Mouse (Mus musculus) embryonic facial prominence, embryonic 14.5 days (tissue): ENCODE data around the gene Cldnd2. TPM values are rescaled to one million over a fixed set of nuclear protein-coding genes. Genes with fewer than 3 reads are reported as not detected.

Source experiments
- microRNA-seq: library from miRNA; unstranded; fragments of <30 nt; microRNA quantifications from one replicate; pipeline ENCODE4, GENCODE M21; 2016; ENCODE audit warnings: borderline number of aligned reads
- polyA plus RNA-seq: library from polyadenylated mRNA; unstranded; fragments of >200 nt; fragmentation: Nextera tagmentation; extraction: Ambion mirVana; gene quantifications from 2 replicates; pipeline ENCODE4 v1.2.1, GENCODE M21; 2014

Cldnd2 gene
- polyA plus RNA-seq, 1 experiment from 2014 or later = not detected

Small RNA genes lying within 50 kb of the gene (microRNA-seq; reads per million reads assigned to microRNA genes)
- gene Mir7051 = 0.83 reads per million

Other genes starting within 250 kb of the Cldnd2 start
- gene Zfp715, start 127.5 kb upstream of the Cldnd2 start, polyA plus RNA-seq = 14.8 and 17.4 TPM in 2 replicates
- 0.32 and 0.37 TPM in 2 replicates for gene Siglecf, start 89.4 kb upstream of the Cldnd2 start, polyA plus RNA-seq
- gene Siglecg, start 32.6 kb upstream of the Cldnd2 start, polyA plus RNA-seq = 0.17 and 0.66 TPM in 2 replicates
- not detected in 2 replicates for gene Lim2, start 13.1 kb upstream of the Cldnd2 start, polyA plus RNA-seq
- gene Nkg7, start 3.7 kb upstream of the Cldnd2 start, polyA plus RNA-seq = 1.3 and 1.8 TPM in 2 replicates
- gene Etfb, start 3.3 kb downstream of the Cldnd2 start, polyA plus RNA-seq = 298 and 300 TPM in 2 replicates
- gene Gm45233, start 3.3 kb downstream of the Cldnd2 start, polyA plus RNA-seq = 0.25 TPM in 1 of 2 replicates, not detected in the other
- 3.1 and 3.8 TPM in 2 replicates for gene Vsig10l, start 22.4 kb downstream of the Cldnd2 start, polyA plus RNA-seq
- gene Iglon5, start 49.3 kb downstream of the Cldnd2 start, polyA plus RNA-seq = 0.56 and 0.75 TPM in 2 replicates
- gene 4931406B18Rik, start 65.2 kb downstream of the Cldnd2 start, polyA plus RNA-seq = not detected in 2 replicates
- 2.5 and 2.8 TPM in 2 replicates for gene Cd33, start 103.6 kb downstream of the Cldnd2 start, polyA plus RNA-seq
- gene Zfp658, start 121.5 kb downstream of the Cldnd2 start, polyA plus RNA-seq = 2.7 and 3.3 TPM in 2 replicates
- gene Zfp719, start 138.8 kb downstream of the Cldnd2 start, polyA plus RNA-seq = 13.0 and 14.4 TPM in 2 replicates
- gene Zfp819, start 166.4 kb downstream of the Cldnd2 start, polyA plus RNA-seq = 0.39 and 0.47 TPM in 2 replicates
- not detected in 2 replicates for gene Ceacam18, start 193.9 kb downstream of the Cldnd2 start, polyA plus RNA-seq
- gene Siglece, start 219.4 kb downstream of the Cldnd2 start, polyA plus RNA-seq = 0.68 and 0.88 TPM in 2 replicates
- 10.5 and 12.2 TPM in 2 replicates for gene Ctu1, start 231.2 kb downstream of the Cldnd2 start, polyA plus RNA-seq
- gene Klk14, start 249.6 kb downstream of the Cldnd2 start, polyA plus RNA-seq = 0.22 TPM in 1 of 2 replicates, not detected in the other